Mouse (Mus musculus) cortical plate, adult 2 months (tissue): ENCODE measurements around the gene Cd53.

ENCODE experiments used
- CTCF ChIP-seq: fragments of 200-500 bp; IDR thresholded peaks from 2 replicates; pipeline ENCODE4 v1.5.1; 2011; ENCODE audit warnings: mild to moderate bottlenecking, control low read depth, low read length; ENCODE audit not compliant: insufficient read depth; ENCODE audit errors: extremely low read depth
- POLR2A ChIP-seq: fragments of 200-500 bp; IDR thresholded peaks from 2 replicates; pipeline ENCODE4 v1.6.1; 2011; ENCODE audit warnings: mild to moderate bottlenecking, low read length, control low read depth; ENCODE audit not compliant: insufficient read depth; ENCODE audit errors: extremely low read depth

GRCm38 (mm10) chr3:106787972-106788371 is 2.0 kb downstream of the Cd53 start:
- TF ChIP-seq CTCF, result no peak
- no peak for TF ChIP-seq POLR2A
